Mouse (Mus musculus): Measurements from ENCODE around the gene Art3.

- TF ChIP-seq CTCF (IDR thresholded peaks at IDR 0.05; ENCODE audit: control insufficient read depth, insufficient read depth, insufficient read length) (no peak), MAX (IDR thresholded peaks at IDR 0.05) (no peak), MYOG (IDR thresholded peaks at IDR 0.05; ENCODE audit: control insufficient read depth, extremely low read depth, insufficient read length) (no peak), MYOD1 (IDR thresholded peaks at IDR 0.05; ENCODE audit: control insufficient read depth, insufficient read length, low read depth) (no peak), CEBPB (IDR thresholded peaks at IDR 0.05; ENCODE audit: low read depth) (peak; percentile 15), USF1 (IDR thresholded peaks at IDR 0.05; ENCODE audit: low read depth) (no peak), FOSL1 (IDR thresholded peaks at IDR 0.05; ENCODE audit: insufficient read depth, low read length, poor library complexity, severe bottlenecking) (no peak)
These were observed 13.0 kb upstream of the Art3 start for GRCm38 (mm10) chr5:92318596-92318995.

Data from C2C12 (cell line).